Mouse (Mus musculus) adrenal gland, postnatal 14 days (tissue): ENCODE measurements at regions not wholly inside any gene's neighbourhood (a gene's known extent, or its start where the extent isn't known, plus 50 kb on each side); places are given as distances from the start of the nearest gene placed in this dataset.

Source experiments
- DNase-seq: peaks from one replicate; pipeline ENCODE4 v3.0.0; 2021; ENCODE audit warnings: mixed read lengths

DNA sequence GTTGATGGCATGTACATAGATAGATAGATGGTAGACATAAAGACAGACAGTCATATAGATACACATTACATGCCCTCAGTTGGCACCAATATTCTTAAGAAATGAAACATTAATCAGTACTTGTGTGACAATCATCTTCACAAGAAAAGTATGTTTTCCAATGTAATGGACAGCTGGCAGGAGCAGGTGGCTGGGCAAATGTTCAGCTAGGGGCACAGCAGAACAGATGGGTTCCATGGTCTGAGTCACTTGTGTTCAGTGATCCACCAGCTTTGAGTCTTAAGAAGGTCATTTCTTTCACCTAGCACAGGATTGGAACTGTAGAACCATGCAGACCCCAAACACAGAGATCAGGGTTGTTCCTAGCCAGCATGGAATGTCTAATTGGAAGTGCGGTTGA is 2631.2 kb upstream of the 5930422O12Rik start:
- no peak for DNase-seq

GRCm38 (mm10) chr8:30817028-30817427 is 2611.5 kb upstream of the 5930422O12Rik start:
- no peak for DNase-seq

DNA sequence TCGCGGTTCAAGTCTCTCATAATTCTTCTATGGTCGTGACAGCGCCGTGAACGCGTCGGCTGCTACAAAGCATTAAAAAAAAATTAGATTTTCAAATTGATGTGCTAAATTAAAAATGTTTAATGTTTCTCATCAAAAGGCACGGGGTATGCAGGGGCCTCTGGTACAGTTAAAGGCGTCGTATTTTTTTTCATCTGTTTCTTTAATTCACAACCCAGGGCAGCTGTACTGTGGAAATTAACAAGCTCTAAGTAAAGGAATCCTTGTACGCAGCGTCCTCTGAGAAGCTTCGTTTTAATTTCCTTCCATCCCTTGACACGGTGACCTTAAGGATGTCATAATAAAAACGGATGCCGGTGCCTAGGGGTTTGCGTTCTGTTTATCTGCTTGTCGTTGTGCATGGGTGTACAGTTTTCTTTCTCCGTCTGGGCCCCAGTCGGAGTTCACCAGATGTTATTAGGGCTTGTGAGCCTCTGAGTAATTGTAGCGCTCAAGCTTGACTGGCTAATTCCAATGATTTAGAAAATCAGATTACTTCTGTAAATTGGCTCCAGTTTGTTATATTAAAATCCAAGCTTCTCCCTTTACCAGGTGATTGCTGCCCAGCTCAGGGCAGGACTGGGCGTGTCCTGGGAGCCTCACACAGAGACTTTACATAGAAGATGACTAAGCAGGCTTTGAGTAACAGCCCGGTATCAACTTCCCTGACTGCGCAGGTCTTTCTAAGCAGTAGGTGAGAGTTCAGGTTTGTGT is 2605.5 kb upstream of the 5930422O12Rik start:
- DNase-seq, result no peak

GRCm38 (mm10) chr8:30823588-30823938 is 2604.9 kb upstream of the 5930422O12Rik start:
- no peak for DNase-seq

- DNase-seq, result no peak
These were observed 2602.5 kb upstream of the 5930422O12Rik start for GRCm38 (mm10) chr8:30826021-30826420.

DNA sequence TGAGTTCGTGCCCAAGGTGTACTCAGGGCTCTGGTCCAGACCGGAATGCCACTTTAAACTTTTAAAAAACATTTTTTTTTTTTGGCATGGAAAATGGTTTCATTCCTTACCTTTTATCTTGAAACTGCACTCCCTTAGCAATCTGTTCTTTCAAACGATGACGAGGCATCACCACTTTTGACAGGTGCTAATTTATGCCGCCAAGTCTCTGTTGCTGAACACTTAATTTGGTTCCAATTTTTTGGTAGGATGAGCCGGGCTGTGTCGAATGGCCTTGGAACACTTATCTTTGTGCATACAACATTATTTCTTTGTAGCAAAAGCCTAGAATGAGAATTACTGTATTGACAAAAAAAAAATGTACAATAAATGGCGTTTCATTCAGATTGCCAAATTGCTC is 2590.5 kb upstream of the 5930422O12Rik start:
- no peak for DNase-seq

- DNase-seq, result peak; percentile 81
These were observed 2588.4 kb upstream of the 5930422O12Rik start for GRCm38 (mm10) chr8:30840064-30840463.

- no peak for DNase-seq
These were observed 2565.5 kb upstream of the 5930422O12Rik start for GRCm38 (mm10) chr8:30863017-30863416.

GRCm38 (mm10) chr8:30906044-30906695 is 2522.3 kb upstream of the 5930422O12Rik start:
- DNase-seq, result no peak

GRCm38 (mm10) chr8:30913664-30914063 is 2514.8 kb upstream of the 5930422O12Rik start:
- DNase-seq, result peak; percentile 12

GRCm38 (mm10) chr8:30915127-30915526 is 2513.4 kb upstream of the 5930422O12Rik start:
- no peak for DNase-seq

- peak; percentile 10 for DNase-seq
These were observed 2512.8 kb upstream of the 5930422O12Rik start for GRCm38 (mm10) chr8:30915601-30916171.

DNA sequence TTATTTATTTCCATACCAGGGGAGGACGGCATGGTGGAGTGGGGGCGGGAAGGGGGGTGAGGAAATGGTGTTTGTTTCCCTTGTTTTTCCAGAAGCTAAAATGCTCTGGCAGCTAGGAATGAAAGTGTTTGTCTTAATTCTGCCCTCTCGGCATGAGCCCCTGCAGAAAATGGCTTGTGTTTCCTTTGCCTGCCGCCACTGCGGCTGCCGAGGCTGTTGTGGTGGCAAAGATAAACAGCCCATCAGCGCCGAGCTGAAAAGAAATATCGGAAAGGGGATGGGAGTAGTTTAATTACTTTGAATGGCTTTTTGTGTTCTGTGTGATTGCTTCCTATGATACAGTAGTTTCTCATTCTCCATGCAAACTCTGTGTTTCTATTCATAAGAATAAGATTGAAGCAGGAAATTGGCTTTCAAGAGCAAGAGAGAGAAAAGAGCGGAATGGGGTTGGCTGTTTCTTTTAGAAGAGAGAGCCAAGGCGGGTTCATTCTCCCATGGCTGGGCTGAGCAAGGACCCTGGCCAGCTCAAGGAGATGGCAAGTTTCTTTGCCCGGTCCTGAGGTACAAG is 2512.2 kb upstream of the 5930422O12Rik start:
- no peak for DNase-seq

- DNase-seq, result no peak
These were observed 2507.1 kb upstream of the 5930422O12Rik start for GRCm38 (mm10) chr8:30921451-30921850.

GRCm38 (mm10) chr8:30923301-30924159 is 2505.0 kb upstream of the 5930422O12Rik start:
- peak; percentile 75 for DNase-seq

DNA sequence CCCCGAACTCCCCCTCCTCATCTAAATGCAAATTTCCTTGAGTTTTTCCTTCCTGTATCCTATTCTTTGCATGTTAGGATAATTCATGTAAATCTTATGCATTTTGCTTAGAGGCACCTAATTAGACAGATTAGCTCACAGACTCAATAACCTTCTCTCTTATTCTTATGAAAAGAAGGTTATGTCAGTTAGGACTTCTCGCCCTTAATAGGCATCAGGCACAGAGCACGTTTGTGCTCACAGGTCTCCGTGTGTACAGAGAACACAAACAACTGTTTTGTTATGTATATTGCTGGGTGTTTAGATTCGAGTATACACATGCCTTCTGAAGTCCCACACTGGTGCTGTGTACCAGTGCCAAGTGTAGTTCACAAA is 2504.4 kb upstream of the 5930422O12Rik start:
- no peak for DNase-seq

- DNase-seq, result no peak
These were observed 2503.9 kb upstream of the 5930422O12Rik start for GRCm38 (mm10) chr8:30924656-30925055.

DNA sequence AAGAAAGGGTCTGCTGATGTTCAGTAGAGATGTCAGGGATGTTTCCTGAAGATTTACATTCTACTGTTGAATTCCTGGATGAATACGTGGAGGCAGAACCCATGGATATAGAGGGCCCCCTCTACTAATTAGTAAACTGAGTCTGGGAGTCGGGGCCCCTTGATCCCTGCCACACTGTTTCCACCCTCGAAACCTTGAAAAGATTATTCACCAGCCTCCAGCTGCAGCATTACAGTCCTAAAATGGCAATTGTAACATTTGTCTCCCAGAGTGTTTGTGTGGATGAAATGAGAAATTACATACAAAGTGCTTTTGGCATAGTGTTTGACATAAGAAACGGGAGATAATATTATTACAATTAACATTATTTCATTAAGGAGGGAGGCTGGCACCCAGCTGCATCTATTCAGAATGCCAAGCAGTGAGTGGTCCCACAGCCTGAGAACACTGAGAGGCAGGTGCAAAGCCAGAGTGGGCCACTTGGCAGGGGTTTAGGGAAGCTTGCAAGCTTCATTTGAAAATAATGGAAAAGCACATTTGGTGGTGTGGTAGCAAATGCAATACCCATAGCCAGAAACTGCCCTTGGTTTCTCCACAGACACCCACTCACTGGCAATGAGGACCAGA is 2490.9 kb upstream of the 5930422O12Rik start:
- no peak for DNase-seq

DNA sequence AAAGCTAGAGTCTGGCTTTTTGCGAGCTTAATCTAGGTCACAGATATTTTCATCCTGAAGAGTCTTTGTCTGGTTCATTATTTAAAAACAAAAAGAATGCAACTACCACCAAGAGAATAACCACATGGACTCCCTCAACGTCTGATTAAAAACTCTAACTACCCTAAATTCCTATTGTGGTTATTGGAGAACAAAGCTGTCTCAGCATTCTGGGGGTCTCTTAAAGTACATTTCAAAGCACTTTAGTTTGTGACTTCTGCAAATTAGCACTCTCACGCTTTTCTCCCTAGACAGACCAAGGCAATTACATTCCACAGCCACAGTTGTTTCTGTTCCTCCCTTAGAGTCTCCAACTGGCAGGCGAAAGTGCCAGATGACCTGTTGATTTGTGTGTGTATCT is 2487.6 kb upstream of the 5930422O12Rik start:
- DNase-seq, result no peak

GRCm38 (mm10) chr8:30941511-30942175 is 2486.9 kb upstream of the 5930422O12Rik start:
- no peak for DNase-seq
